Mouse (Mus musculus) adrenal gland, postnatal 0 days (tissue): Measurements from ENCODE around the gene Zfp341. TPM values are rescaled to one million over a fixed set of nuclear protein-coding genes. Genes with fewer than 3 reads are reported as not detected.

Experiments
- polyA plus RNA-seq: library from polyadenylated mRNA; unstranded; fragments of >200 nt; fragmentation: Nextera tagmentation; extraction: Ambion mirVana; gene quantifications from 2 replicates; pipeline ENCODE4 v1.2.1, GENCODE M21; 2015

Gene Zfp341
- 0.46 and 0.66 TPM in 2 replicates for polyA plus RNA-seq

GRCm38 (mm10) chr2:154613118-154614115 is at the start of gene Zfp341, which contains the start of gene 4930519P11Rik:
Gene Zfp341 (plus strand): TSS chr2:154613297.
Gene 4930519P11Rik (minus strand): TSS chr2:154613437.

DNA sequence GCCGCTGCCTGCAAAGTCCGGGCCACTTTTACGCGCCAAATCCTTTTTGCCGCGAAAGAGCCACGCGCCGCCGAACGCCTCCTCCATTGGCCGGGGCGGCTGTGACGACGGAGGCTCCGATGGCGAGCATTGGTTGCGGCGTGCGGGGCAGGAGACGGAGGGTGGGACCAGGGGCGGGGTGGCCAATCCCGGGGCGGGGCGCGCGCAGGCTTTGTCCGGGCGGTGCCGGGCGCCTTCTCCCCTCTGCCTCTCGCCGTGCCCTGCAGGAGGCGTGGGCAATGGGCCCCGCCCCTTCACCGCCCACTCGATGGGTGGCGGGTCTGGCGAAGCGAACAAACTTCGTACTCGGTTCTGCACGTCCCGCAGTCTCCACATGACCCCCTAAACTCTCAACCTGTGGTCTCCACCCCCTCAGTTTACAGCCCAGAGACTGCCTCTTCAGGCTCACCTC is 43.2 kb upstream of the Zfp341 start, which contains the start of gene E2f1:
Gene E2f1, minus strand, starts transcription at position 57 of the 451 bp plus-strand sequence.

GRCm38 (mm10) chr2:154603638-154604153 is 9.4 kb upstream of the Zfp341 start, which contains the start of gene Pxmp4:
Gene Pxmp4 (minus strand): TSS chr2:154603708.

DNA sequence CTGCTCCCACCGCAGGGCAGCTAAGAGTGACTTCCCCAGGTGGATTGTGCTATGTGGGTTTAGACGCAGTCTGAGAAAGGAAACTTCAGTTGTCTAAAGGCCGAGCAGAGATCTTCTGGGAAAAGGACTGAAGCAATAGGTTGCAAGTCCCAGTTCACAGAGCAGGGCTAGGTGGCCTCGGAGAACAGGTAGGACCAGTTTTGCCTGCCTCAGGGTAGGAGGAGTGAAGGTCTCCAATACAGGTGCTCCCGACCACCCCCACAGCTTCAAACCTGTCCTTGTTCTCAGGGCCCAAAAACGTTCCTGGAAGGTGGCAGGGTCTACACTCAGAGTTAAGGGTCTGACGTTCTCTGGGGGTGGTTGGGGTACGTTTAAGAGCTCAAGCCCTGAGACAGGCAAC is 38.3 kb downstream of the Zfp341 start, which contains the start of gene Chmp4b:
Gene Chmp4b, plus strand, starts transcription at position 343 of the 400 bp plus-strand sequence.

Other genes with a start within 250 kb of the Zfp341 start
- 4.3 and 19.9 TPM in 2 replicates for gene Cdk5rap1, start 240.3 kb upstream of the Zfp341 start, polyA plus RNA-seq
- 29.3 and 32.6 TPM in 2 replicates for gene Snta1, start 205.2 kb upstream of the Zfp341 start, polyA plus RNA-seq
- gene Cbfa2t2, start 176.8 kb upstream of the Zfp341 start, polyA plus RNA-seq = 13.7 and 21.7 TPM in 2 replicates
- 2.6 and 2.8 TPM in 2 replicates for gene 1700003F12Rik, start 66.2 kb upstream of the Zfp341 start, polyA plus RNA-seq
- 0.26 and 0.35 TPM in 2 replicates for gene Actl10, start 61.5 kb upstream of the Zfp341 start, polyA plus RNA-seq
- 3.7 and 5.8 TPM in 2 replicates for gene Necab3, start 54.4 kb upstream of the Zfp341 start, polyA plus RNA-seq
- gene E2f1, start 43.4 kb upstream of the Zfp341 start, polyA plus RNA-seq = 12.2 and 14.2 TPM in 2 replicates
- gene Pxmp4, start 9.6 kb upstream of the Zfp341 start, polyA plus RNA-seq = 28.6 and 31.2 TPM in 2 replicates
- 0.57 and 1.0 TPM in 2 replicates for gene 4930519P11Rik, start 140 bp downstream of the Zfp341 start, polyA plus RNA-seq
- 54.0 and 62.8 TPM in 2 replicates for gene Chmp4b, start 38.4 kb downstream of the Zfp341 start, polyA plus RNA-seq
- gene Gm14214, start 156.7 kb downstream of the Zfp341 start, polyA plus RNA-seq = not detected in 2 replicates
- 32.3 and 38.1 TPM in 2 replicates for gene Raly, start 177.8 kb downstream of the Zfp341 start, polyA plus RNA-seq
- gene a, start 178.1 kb downstream of the Zfp341 start, polyA plus RNA-seq = 1.3 and 4.2 TPM in 2 replicates